Mouse (Mus musculus): ENCODE results near the gene Bik.

GRCm38 (mm10) chr15:83567728-83568127, 41.1 kb downstream of the Bik start:
- TF ChIP-seq POLR2A (IDR thresholded peaks at IDR 0.05; ENCODE audit: low read depth, low read length), result no peak
- no peak for TF ChIP-seq CTCF (IDR thresholded peaks at IDR 0.05; ENCODE audit: borderline replicate concordance, insufficient read depth, low read length)

All from embryonic fibroblast, embryonic 13.5 days (primary cell).